Mouse (Mus musculus) v-Abl transformed pro-B cells (cell line): Measurements from ENCODE around the gene Rpl23.

ENCODE experiments used
- in situ Hi-C, 2 experiments: fragments of 400-800 bp; cut with MboI; formaldehyde crosslinking; loops; one replicate each; pipeline ENCODE4 v1.15.1; 2025; ENCODE audit not compliant: unreplicated experiment in 2 of 2

Rpl23 gene

DNA sequence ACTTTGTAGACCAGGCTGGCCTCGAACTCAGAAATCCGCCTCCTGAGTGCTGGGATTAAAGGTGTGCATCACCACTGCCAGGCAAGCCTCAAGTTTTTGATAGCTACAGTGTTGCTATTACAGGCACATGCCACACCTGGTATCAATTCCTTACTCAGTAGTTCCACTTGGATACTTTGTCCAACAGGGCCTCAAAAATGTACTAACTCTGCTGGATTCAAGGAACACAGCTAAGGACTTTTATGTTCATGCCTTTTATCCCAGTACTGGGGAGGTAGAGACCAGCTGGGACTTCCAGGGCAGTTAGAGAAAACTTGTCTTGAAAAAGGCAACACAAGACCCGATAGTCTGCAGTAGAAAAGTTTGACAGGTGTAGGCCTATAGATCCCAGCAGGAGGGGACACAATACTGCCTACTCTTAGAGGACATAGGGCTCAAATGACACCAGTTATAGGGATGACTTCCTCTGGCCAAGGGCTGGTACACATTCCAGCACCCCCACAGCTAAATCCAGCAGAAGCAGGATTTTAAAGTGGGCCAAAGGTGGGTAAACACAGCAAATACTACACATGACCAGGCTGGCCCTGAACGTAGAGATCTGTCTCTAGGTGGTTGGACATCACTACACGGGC lies 5.6 kb downstream of the Rpl23 start:
- in situ Hi-C loops, result loop anchor here in 1 of 2 experiments (25.0 kb wide), 1 partner anchor 811 kb away; the partner anchor contains the start of genes Lrrc3c and Ormdl3

DNA sequence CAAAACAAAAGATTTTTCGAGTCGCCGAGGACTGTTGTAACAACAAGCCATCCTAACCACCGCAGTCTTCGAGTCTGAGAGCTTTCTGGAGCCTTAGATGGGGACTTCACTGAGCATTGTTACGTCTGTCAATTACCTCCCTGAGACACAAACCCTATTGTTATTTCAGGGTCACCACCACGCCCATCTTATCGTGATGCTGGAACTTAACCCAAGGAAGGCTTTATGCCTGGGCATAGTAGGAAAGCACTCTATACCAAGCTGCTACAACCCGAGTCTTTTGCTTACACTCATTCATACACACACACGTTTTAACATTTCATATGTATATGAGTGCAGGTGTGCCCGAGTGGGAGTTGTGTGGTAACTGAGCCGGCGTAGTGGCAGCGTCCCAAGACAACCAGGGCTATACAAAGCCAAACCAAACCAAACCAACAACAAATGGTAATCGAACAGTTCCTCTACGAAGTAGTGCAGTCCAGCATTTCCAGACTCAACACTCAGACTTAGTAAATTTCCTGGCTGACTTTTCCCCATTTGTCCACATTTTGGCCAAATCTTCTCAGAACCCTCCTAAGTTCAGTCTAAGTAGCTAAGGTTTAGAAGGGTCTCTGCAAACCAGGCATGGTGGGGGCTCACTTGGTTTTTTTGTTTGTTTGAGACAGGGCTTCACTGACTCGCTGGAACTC lies 6.3 kb downstream of the Rpl23 start, which contains the start of gene 1700001P01Rik:
Gene 1700001P01Rik, minus strand, starts transcription at position 111 of the 689 bp plus-strand sequence.
- in situ Hi-C loops, result loop anchor here in 1 of 2 experiments (25.0 kb wide), 1 partner anchor 811 kb away; the partner anchor contains the start of genes Lrrc3c and Ormdl3

DNA sequence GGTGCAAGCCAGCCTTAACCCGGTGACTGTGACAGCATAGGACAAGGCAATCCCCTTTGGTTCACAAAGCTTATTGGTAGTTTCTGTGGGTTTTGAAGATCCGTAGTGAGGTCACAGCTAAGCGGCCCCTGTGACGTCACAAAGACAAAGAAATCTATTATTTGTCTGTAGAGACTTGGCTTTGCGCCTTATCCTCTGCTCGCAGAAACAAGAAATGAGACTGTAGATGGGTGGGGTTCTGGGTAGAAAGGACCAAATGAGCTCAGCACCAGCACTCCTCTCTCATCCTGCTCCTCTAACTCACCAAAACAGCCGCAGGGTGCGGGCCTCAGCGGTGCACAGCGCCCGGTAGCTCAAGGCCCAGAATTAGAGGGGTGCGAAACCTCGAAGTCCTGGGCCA lies 7.1 kb downstream of the Rpl23 start:
- in situ Hi-C loops, result loop anchor here in 1 of 2 experiments (25.0 kb wide), 1 partner anchor 812 kb away; the partner anchor contains the start of genes Lrrc3c and Ormdl3

DNA sequence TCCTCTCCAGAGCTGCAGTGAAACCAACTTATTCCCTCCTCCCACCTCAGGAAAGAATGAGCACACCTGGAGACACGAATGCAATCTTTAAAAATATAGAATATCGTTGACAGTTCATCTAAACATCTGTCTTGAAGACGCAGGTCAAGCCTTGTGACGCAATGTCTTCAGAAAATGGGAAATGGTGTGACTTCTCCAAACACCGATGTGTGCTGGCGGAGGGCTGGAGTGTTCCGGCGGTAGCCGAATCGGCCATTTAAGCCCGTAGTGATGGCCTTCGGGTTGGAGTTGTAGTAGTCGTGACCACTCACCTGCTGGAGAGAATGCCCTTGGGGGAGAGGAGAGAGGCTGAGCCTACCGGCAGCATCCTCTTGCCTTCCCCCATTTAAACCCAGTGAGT lies 10.8 kb downstream of the Rpl23 start:
- in situ Hi-C loops, result no loop called here

DNA sequence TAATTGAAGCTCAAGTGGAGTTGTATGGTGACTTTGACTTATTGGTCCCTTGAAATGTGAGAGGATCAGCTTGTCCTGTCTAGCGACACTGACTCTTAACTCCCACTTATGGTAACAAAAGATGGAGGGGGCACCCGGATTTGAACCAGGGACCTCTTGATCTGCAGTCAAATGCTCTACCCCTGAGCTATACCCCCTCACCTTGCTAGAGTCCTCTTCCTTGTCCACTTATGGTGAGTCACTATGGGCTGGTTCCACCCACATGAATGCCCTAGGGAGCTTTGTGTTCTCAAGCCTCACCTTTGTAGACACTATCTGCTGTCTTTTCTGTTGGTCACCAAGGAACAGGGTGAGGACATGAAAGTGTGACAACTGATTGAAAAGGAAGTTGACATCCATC lies 12.5 kb downstream of the Rpl23 start:
- in situ Hi-C loops, result no loop called here

DNA sequence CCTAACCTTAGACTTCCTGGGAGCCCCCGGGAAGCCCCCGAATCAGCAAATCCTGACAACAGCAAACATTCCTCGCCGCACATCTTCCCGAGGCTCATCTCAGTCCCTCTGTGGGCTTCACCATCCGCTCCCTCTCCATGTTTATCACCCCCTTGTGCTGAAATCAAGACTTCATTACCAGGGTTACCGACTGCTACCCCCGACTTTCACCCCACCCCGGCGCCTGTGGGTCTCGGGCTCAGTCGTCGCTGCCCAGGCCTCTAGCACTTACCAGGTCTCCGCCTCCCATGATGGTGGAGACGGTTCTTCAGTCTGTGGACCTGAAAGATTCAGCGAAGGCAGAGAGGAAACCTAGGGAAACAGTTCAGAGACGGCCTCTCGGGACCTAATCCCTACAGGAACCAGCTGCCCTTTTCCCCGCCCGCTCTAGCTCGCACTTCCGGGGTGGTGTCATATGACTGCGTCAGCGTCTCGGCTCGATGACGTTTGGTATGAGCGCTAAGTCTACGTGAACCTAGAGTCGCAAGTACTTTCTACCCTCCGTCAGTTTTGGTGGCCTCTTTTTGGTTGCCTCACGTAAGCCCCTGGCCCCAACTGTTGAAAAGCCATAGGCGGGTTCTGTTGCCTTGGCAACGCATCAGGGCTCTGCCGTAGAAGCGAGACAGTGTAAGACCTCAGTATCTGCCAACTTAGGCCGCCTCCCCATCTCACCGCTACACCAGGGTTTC lies 15.9 kb downstream of the Rpl23 start, which contains the start of gene Cwc25:
Gene Cwc25, minus strand, starts transcription at position 403 of the 728 bp plus-strand sequence.
- in situ Hi-C loops, result no loop called here

DNA sequence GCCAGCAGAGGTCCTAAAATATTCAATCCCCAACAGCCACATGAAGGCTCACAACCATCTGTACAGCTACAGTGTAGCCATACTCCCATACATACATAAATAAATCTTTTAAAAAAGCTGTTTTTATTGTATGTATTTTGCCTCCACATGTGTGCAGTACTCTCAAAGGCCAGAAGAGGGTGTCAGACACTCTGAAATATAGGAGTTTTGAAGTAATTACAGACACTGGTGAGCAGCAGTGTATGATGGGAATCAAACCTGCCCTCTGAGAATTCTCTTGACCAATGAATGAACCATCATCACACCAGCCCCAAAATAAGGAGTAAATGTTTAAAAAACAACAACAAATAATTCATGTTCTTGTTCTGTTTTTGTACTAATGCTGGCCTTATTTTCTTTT lies 20.6 kb downstream of the Rpl23 start:
- in situ Hi-C loops, result no loop called here

DNA sequence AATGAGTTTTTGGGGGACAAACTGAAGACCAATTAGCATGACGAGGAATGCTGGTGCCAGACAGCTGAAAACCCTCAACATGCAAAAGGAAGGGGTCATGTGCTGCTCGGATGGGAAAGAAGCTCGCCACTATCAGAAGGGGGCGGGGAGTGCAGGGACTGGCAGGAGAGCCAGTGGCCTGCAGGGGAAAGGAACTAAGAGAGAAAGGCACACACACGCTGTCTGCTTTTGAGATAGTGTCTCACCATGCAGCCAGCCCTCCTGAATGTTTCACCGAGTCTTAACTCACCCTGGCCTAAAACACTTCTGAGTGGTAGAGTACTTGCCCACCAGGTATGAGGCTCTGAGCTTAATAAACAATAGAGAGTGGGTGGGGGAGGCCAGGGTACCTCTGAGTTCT lies 23.3 kb downstream of the Rpl23 start:
- in situ Hi-C loops, result no loop called here

DNA sequence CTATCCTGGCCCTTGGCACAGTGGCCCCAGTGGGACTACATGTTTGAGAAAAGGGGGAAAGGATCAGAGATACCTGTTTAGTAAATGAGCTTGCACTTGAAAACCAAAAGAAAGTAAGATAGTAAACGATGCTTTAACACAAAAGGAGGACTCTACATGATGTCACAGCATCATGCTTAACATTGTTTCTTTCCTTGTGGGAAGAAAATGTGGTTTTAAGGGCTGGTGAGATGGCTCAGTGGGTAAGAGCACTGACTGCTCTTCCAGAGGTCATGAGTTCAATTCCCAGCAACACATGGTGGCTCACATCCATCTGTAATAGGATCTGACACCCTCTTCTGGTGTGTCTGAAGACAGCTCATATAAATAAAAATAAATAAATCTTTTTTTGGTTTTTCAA lies 24.1 kb downstream of the Rpl23 start:
- in situ Hi-C loops, result no loop called here

DNA sequence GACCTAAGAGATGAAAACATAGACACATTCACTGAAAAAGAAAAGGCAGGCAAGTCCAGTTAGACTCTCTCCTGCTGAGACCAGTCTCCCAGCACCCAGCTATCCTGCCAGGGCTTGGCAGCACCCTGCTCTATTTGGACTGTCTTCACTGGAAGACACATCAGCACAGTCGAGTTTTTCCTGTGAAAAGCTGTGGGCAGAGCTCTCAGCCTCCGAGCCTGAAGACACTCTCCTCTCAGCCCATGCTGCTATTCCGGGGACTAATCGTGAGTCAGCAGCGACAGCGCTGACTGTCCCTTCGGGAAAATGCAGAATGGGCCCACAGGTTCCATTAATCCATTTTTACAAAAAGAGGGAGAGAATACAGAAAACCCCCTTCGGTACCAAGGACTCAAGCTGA lies 29.0 kb downstream of the Rpl23 start:
- in situ Hi-C loops, result no loop called here

DNA sequence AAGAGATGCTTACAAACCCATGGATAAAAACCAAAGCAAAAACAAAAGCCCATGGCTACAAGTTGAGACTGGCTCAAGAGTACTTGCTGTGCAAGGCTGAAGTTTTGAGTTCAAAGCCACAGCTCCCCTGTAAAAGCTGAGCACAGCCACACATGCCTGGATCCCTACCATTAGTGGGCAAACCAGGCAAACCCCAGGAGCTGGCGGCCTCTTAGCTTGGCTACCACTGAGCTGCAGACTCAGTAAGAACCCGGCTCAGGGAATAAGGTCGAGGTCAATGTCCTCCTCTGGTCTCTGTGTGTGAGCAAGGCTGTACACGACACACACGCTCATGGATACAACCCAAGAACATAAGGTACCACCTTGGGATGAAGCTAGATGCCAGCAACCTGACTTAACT lies 33.7 kb downstream of the Rpl23 start:
- in situ Hi-C loops, result no loop called here

DNA sequence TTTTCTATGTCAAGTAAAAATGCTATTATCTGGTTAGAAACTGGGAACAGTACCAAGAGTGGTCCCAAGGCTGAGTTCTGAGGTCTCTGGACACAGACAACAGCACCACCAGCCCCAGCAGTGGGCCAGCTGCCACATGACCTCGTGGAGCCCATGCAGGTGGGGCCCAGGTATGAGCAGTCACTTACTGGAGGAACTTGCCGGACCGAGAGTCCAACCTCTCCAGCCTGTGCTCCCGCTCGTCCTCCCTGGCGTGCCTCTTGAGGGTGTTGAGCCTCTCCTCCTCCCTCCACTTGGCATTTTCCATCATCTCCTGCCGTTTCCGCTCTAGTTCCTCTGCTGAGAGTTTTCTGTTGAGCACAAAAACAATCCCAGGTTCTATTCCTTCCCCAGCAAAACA lies 34.5 kb downstream of the Rpl23 start:
- in situ Hi-C loops, result no loop called here

DNA sequence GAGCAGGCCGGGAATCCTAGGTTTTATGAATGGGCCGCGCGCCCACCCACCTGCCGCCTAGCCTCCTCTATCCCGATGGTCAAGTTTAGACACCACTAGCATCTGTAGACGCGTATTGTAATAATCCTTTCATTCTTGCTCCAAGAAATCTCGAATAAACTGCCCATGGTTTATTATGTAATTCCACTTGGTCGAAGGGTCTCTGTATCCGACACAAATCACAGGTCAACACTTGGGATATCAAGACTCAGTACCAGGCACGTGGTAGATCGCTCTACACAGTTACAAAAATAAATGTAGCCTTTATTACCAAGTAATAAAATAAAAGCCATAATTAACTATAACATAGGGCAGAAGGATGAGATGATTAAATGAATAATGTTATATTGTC lies 36.9 kb downstream of the Rpl23 start:
- in situ Hi-C loops, result no loop called here

DNA sequence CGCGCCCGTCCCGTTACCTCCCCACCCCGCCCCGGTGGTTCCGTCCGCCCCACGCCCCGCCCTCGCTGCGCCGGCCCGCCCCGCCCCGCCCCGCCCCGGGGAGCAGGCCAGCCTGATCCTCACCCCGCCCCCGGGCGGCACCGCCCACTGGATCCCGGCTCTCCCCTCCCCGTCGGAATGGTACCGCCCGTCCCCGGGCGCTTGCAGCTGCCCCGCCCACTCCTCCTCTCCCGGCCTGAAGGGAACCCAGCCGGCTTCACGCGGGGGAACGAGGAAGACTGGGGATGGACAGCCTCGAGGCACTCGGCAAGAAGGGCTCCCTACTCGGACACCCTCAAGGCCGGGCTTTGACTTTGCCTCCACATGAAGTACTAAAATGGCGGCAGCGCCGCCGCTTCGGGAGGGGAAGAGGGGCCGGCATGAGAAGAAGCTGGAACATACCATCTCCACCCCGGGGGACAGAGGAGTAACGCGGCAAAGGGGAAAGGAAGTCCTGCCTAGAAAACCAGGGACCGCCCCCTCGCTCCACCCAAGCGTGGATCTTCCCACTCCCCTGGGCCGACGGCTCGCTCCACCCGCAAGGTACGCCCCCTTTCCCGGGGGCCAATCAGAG lies 37.4 kb downstream of the Rpl23 start:
- in situ Hi-C loops, result no loop called here

DNA sequence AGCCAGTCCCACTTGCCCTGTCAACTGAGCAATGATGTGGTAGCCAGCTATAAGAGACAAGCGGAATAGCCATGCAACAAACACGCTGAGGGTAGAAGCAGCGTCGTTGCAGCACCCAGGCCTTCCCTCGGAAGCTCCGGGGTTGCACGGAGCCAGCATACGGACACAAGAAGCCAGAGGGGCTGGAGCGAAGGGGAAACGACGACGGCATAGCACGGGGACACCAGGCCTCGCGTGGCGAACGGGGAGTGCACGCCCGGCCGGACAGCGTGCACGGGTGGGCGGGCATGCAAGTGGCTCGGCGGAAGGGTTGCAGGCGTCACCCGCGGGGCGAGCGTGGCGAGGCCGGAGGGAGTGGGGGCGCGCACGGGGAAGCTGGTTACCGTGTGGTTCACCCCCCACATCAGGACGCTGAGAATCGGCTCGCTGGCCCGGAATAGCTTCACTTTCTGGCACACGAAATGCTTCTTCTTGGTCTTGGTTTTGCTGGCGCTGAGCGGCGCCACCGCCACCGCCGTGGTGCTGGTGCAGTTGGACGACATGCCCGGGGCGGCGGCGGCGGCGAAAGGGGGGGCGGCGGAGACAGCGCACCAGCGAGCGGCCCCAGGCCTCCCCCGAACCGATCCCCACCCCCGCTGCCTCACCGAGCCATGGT lies 38.0 kb downstream of the Rpl23 start, which contains the start of gene Pip4k2b:
Gene Pip4k2b, minus strand, starts transcription at position 642 of the 655 bp plus-strand sequence.
- in situ Hi-C loops, result no loop called here

DNA sequence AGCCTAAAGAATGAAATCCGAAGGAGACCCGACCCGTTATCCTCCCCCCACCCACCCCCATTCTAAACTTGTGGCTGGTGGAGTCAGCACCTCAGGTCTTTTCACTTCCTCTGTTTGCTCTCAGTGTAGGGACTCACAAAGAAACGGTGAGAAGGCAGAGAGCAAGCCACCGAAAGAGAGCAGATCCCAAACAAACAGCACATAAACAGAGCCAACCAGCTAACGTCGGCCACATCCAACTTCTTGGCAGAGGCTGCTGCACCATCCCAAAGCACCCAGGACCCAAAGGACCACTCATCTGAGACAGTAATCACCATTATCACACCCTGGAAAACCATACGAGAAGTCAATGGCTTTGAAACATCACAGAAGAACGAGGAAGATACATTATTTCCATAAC lies 38.8 kb downstream of the Rpl23 start:
- in situ Hi-C loops, result no loop called here

DNA sequence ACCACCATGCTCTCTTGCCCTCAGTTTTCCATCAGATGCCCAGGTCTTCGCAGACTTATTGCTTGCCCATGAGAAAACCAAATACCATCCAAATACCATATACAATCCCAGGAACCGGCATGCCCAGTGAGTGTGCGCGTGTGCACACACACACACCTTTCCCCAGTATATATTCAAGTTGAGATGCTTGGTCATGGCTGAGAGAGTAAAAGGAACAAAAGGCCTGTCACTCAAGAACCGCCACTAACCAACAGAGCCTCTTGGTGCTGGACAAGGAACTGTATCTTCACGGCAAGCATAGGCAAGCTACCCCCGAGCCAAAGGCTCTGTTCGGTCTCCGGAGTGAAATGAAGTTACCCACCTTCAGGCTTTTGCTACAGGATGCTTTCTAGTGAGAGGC lies 39.6 kb downstream of the Rpl23 start:
- in situ Hi-C loops, result no loop called here

DNA sequence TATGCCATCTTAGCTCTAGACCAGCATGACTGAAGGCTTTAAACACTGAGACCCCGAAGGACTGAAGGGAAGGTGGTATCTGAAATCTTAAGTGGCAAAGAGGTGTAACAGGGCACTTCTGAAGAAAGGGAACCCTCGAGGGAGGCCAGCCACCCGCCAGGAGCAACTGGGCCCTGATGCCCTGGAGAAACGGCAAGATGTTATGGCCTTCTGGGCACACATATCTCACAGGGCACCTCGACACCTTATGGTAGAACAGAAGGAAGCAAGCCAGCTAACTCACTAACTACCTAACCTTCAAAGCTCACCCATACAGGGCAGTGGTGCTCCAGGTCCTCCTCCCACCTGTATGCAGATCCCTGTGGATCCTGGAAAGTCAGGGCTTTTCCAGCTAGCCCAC lies 40.1 kb downstream of the Rpl23 start:
- in situ Hi-C loops, result no loop called here

DNA sequence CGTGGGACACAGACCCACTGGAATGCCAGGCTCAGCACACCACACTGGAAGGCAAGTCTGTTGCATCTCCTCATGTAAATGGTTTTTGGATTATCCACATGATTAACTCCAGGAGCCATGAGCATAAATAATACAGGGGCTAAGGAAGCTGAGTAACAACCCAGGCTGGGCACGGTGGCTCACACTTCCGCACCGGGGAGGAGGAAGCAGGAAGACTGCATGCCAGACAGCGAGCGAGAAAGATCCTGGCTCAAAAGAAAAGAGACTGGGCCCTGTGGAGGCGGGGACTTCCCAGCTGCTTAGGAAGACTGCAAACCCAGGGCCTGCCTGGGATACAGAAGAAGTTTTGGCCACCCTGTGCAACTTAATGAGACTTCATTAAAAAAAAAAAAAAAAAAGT lies 42.0 kb downstream of the Rpl23 start:
- in situ Hi-C loops, result no loop called here

DNA sequence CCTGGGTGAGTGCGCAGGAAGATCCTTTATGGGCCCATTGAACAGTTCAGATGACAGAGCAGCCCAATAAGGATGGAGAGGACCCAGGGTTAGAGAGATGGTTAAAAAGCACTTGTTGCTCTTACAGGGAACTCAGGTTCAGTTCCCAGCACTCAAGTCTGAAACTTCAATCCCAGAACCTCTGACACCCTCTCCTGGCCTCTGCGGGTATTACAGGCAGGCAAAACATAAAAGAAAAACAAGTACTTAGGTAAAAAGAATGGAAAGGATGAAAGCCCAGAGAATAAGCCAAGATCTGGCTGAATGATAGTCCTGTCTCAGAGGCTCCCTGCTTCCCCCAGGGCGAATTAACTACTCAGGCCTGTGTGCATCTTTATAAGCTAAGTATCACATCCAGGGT lies 43.1 kb downstream of the Rpl23 start:
- in situ Hi-C loops, result loop anchor here in 1 of 2 experiments (5.0 kb wide), 1 partner anchor 97 kb away; no protein-coding TSS in a partner anchor
